Mouse (Mus musculus): Measurements from ENCODE around the gene Tsc22d3.

Gene Tsc22d3

DNA sequence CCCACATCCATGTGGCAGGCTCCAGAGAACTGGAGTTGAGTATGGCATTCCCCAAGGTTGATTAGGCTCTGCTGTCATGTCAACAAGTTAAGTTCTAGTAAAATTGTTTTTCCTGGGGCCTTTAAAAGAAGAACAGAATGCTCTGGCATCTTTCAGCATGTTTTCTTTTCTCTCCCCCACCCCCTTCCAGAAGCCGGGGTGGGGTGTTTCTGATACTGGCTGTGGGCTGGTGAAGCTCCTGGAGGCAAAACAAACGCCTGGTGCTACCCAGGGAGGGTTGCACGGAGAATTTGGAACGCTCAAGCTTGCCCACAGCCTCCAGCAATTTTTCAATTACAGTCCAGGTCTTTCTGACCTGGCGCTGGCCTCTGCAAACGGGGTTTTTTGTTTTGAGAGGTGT, 73.2 kb downstream of the Tsc22d3 start:
- no peaks in the 10 kb centered on the region for H3K36me3 ChIP-seq (ENCODE audit: insufficient read depth, low read length)
- H3K27me3 ChIP-seq (ENCODE audit: insufficient read depth, low read length), result no peaks in the 10 kb centered on the region
- H3K4me1 ChIP-seq (replicated peaks; ENCODE audit: low read depth, low read length), result no peaks in the 10 kb centered on the region
- no peaks in the 10 kb centered on the region for H3K9me3 ChIP-seq (ENCODE audit: low read length)
- no peak for TF ChIP-seq NANOG (IDR thresholded peaks at IDR 0.05; ENCODE audit: borderline replicate concordance, low read length)
- TF ChIP-seq POU5F1 (IDR thresholded peaks at IDR 0.05; ENCODE audit: borderline replicate concordance, low read length), result no peak
- no peak for TF ChIP-seq CTCF (conservative IDR thresholded peaks at IDR 0.05; ENCODE audit: low read length)
- no peak overlapping the region for H3K4me3 ChIP-seq (replicated peaks; ENCODE audit: low read length)

DNA sequence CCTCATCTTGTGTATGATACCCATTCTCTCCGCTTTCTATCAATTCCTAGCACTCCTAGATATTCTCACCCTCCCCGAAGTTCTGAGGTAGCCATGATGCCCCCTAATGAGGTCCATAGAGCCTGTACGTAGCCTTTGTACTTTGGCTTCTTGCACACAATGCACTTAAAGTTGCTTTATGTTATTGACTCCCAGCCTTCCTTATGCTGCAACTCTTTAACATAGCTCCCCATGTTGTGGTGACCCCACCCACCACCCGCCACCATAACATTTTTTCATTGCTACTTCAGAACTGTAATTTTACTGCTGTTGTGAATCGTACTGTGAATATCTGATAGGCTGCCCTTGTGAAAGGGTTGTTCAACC, 74.2 kb downstream of the Tsc22d3 start:
- no peaks in the 10 kb centered on the region for H3K4me1 ChIP-seq (replicated peaks; ENCODE audit: low read depth, low read length)
- H3K27me3 ChIP-seq (ENCODE audit: insufficient read depth, low read length), result no peaks in the 10 kb centered on the region
- no peak for TF ChIP-seq CTCF (conservative IDR thresholded peaks at IDR 0.05; ENCODE audit: low read length)
- no peak for TF ChIP-seq POU5F1 (IDR thresholded peaks at IDR 0.05; ENCODE audit: borderline replicate concordance, low read length)
- TF ChIP-seq NANOG (IDR thresholded peaks at IDR 0.05; ENCODE audit: borderline replicate concordance, low read length), result no peak
- no peak overlapping the region for H3K4me3 ChIP-seq (replicated peaks; ENCODE audit: low read length)
- H3K36me3 ChIP-seq (ENCODE audit: insufficient read depth, low read length), result no peaks in the 10 kb centered on the region
- no peaks in the 10 kb centered on the region for H3K9me3 ChIP-seq (ENCODE audit: low read length)

GRCm38 (mm10) chrX:140525604-140526252, 74.7 kb downstream of the Tsc22d3 start:
- Histone ChIP-seq H3K9me3 (ENCODE audit: low read length) (no peaks in the 10 kb centered on the region), H3K4me1 (replicated peaks; ENCODE audit: low read depth, low read length) (peaks cover 2% of the 10 kb centered on the region; the same call in 1 of the 2 replicates), H3K4me3 (replicated peaks; ENCODE audit: low read length) (no peak overlapping the region), H3K27me3 (ENCODE audit: insufficient read depth, low read length) (no peaks in the 10 kb centered on the region), H3K36me3 (ENCODE audit: insufficient read depth, low read length) (no peaks in the 10 kb centered on the region)
- TF ChIP-seq CTCF (conservative IDR thresholded peaks at IDR 0.05; ENCODE audit: low read length) (no peak), NANOG (IDR thresholded peaks at IDR 0.05; ENCODE audit: borderline replicate concordance, low read length) (no peak), POU5F1 (IDR thresholded peaks at IDR 0.05; ENCODE audit: borderline replicate concordance, low read length) (no peak)

DNA sequence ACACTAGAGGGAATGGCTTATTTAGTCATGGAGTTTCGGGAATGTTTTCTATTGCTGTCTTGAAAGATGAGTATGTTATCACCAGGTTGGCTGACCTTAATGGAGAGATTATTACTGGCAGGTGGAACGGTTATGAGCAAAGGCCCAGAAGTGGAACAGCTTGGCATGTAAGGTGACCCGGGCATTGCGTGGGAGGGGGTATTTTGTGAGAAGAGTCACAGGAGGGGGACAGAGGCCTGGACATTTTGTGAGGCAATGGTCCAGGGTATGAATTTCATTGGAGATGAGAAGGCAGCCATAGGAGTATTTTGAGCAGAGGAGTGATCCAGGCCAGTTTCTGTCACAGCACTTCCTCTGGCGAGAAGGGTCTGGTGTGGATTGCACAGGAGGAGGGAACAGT, 76.2 kb downstream of the Tsc22d3 start:
- no peaks in the 10 kb centered on the region for H3K9me3 ChIP-seq (ENCODE audit: low read length)
- H3K4me1 ChIP-seq (replicated peaks; ENCODE audit: low read depth, low read length), result peaks cover 8% of the 10 kb centered on the region; the same call in 1 of the 2 replicates
- no peaks in the 10 kb centered on the region for H3K27me3 ChIP-seq (ENCODE audit: insufficient read depth, low read length)
- H3K4me3 ChIP-seq (replicated peaks; ENCODE audit: low read length), result no peak overlapping the region
- H3K36me3 ChIP-seq (ENCODE audit: insufficient read depth, low read length), result no peaks in the 10 kb centered on the region
- TF ChIP-seq CTCF (conservative IDR thresholded peaks at IDR 0.05; ENCODE audit: low read length) (no peak), NANOG (IDR thresholded peaks at IDR 0.05; ENCODE audit: borderline replicate concordance, low read length) (no peak), POU5F1 (IDR thresholded peaks at IDR 0.05; ENCODE audit: borderline replicate concordance, low read length) (no peak)

- TF ChIP-seq CTCF (conservative IDR thresholded peaks at IDR 0.05; ENCODE audit: low read length) (no peak), POU5F1 (IDR thresholded peaks at IDR 0.05; ENCODE audit: borderline replicate concordance, low read length) (no peak), NANOG (IDR thresholded peaks at IDR 0.05; ENCODE audit: borderline replicate concordance, low read length) (no peak)
- H3K4me3 ChIP-seq (replicated peaks; ENCODE audit: low read length), result no peak overlapping the region
- H3K9me3 ChIP-seq (ENCODE audit: low read length), result no peaks in the 10 kb centered on the region
- peaks cover 8% of the 10 kb centered on the region; the same call in 1 of the 2 replicates for H3K4me1 ChIP-seq (replicated peaks; ENCODE audit: low read depth, low read length)
- H3K27me3 ChIP-seq (ENCODE audit: insufficient read depth, low read length), result 0 out of 2 replicates have a peak, but pooled peaks cover 6% of the 10 kb centered on the region
- no peaks in the 10 kb centered on the region for H3K36me3 ChIP-seq (ENCODE audit: insufficient read depth, low read length)
Observed at GRCm38 (mm10) chrX:140522071-140522765, 78.2 kb downstream of the Tsc22d3 start.

- Histone ChIP-seq H3K4me1 (replicated peaks; ENCODE audit: low read depth, low read length) (peaks cover 8% of the 10 kb centered on the region; the same call in 1 of the 2 replicates), H3K9me3 (ENCODE audit: low read length) (no peaks in the 10 kb centered on the region), H3K27me3 (ENCODE audit: insufficient read depth, low read length) (0 out of 2 replicates have a peak, but pooled peaks cover 6% of the 10 kb centered on the region), H3K36me3 (ENCODE audit: insufficient read depth, low read length) (no peaks in the 10 kb centered on the region), H3K4me3 (replicated peaks; ENCODE audit: low read length) (no peak overlapping the region)
- TF ChIP-seq POU5F1 (IDR thresholded peaks at IDR 0.05; ENCODE audit: borderline replicate concordance, low read length) (no peak), CTCF (conservative IDR thresholded peaks at IDR 0.05; ENCODE audit: low read length) (no peak), NANOG (IDR thresholded peaks at IDR 0.05; ENCODE audit: borderline replicate concordance, low read length) (no peak)
Observed at GRCm38 (mm10) chrX:140520146-140521102, 80.0 kb downstream of the Tsc22d3 start.

DNA sequence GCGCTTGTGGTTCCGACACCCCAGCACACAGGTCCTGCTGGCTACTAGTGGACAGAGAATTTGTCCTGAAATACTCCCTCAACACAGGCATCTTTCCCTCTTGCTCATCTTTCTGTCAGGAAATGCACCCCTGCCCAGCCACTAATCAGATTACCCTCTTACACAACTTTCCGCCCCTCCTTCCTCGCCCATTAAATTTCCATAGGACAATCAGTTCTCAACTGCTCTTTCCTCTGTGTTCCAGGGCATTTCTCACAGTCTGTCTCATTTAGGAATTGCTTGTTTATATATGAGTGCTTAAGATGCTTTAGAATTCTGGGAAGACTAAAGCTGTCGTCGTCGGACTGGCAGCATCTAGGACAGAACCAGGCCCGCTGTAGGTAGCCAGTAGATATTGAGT, 82.1 kb downstream of the Tsc22d3 start:
- TF ChIP-seq CTCF (conservative IDR thresholded peaks at IDR 0.05; ENCODE audit: low read length) (no peak), NANOG (IDR thresholded peaks at IDR 0.05; ENCODE audit: borderline replicate concordance, low read length) (no peak), POU5F1 (IDR thresholded peaks at IDR 0.05; ENCODE audit: borderline replicate concordance, low read length) (no peak)
- no peaks in the 10 kb centered on the region for H3K36me3 ChIP-seq (ENCODE audit: insufficient read depth, low read length)
- peaks cover 17% of the 10 kb centered on the region; the same call in 1 of the 2 replicates for H3K27me3 ChIP-seq (ENCODE audit: insufficient read depth, low read length)
- H3K9me3 ChIP-seq (ENCODE audit: low read length), result no peaks in the 10 kb centered on the region
- no peak overlapping the region for H3K4me3 ChIP-seq (replicated peaks; ENCODE audit: low read length)
- H3K4me1 ChIP-seq (replicated peaks; ENCODE audit: low read depth, low read length), result peaks cover 8% of the 10 kb centered on the region; the same call in 1 of the 2 replicates

DNA sequence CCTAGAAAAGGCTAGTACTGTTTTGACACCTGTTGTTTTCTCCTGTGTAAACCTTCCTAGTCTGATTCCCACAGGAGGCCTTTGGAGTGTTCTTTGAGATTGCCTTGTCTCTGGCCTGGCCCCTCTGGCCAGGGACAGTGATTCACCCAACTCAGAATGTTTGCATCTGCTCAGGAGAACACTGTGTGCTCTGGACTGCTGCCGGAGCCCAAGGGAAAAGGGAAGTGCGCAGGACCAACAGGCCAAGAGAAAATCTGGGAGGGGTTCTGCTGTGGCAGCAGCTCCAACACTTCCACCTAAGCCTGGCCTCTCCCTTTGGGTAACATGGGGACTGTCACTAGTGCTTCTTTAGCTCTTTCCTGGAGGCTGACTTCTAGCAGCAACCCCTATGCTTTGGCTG, 87.1 kb downstream of the Tsc22d3 start:
- H3K9me3 ChIP-seq (ENCODE audit: low read length), result no peaks in the 10 kb centered on the region
- TF ChIP-seq CTCF (conservative IDR thresholded peaks at IDR 0.05; ENCODE audit: low read length) (no peak), NANOG (IDR thresholded peaks at IDR 0.05; ENCODE audit: borderline replicate concordance, low read length) (no peak), POU5F1 (IDR thresholded peaks at IDR 0.05; ENCODE audit: borderline replicate concordance, low read length) (no peak)
- H3K4me3 ChIP-seq (replicated peaks; ENCODE audit: low read length), result no peak overlapping the region
- H3K4me1 ChIP-seq (replicated peaks; ENCODE audit: low read depth, low read length), result peaks cover 14% of the 10 kb centered on the region; the same call in 1 of the 2 replicates
- no peaks in the 10 kb centered on the region for H3K36me3 ChIP-seq (ENCODE audit: insufficient read depth, low read length)
- peaks cover 35% of the 10 kb centered on the region for H3K27me3 ChIP-seq (ENCODE audit: insufficient read depth, low read length)

Data from E14TG2a.4 (cell line).